Mouse (Mus musculus) MEL (cell line): ENCODE results near the gene Atf7ip.

Experiments used
- CTCF ChIP-seq, 3 experiments: IDR thresholded peaks in 2 of 3; conservative IDR thresholded peaks in 1 of 3; 2 replicates each; pipeline ENCODE4 v1.5.1; 2011 to 2012; ENCODE audit warnings: low read length in 3 of 3, low read depth in 2 of 3, mild to moderate bottlenecking in 2 of 3, improper control_type of control experiment in 1 of 3, inconsistent platforms in 1 of 3, mixed read lengths in 1 of 3, moderate library complexity in 1 of 3; ENCODE audit not compliant: control insufficient read depth in 1 of 3, insufficient read depth in 1 of 3, poor library complexity in 1 of 3, severe bottlenecking in 1 of 3
- E2F4 ChIP-seq: IDR thresholded peaks from 2 replicates; pipeline ENCODE4 v1.6.1; 2011; ENCODE audit warnings: low read depth, low read length, improper control_type of control experiment, borderline replicate concordance
- GATA1 ChIP-seq: IDR thresholded peaks from 2 replicates; pipeline ENCODE4 v1.6.1; 2011; ENCODE audit warnings: low read depth, low read length, improper control_type of control experiment
- KAT2A ChIP-seq: conservative IDR thresholded peaks from 2 replicates; pipeline ENCODE4 v1.6.1; 2012; ENCODE audit warnings: low read depth, low read length, improper control_type of control experiment, inconsistent platforms
- MAFK ChIP-seq: IDR thresholded peaks from 2 replicates; pipeline ENCODE4 v1.6.1; 2011; ENCODE audit warnings: low read depth, mild to moderate bottlenecking, low read length, improper control_type of control experiment, borderline replicate concordance
- POLR2A ChIP-seq, 2 experiments: IDR thresholded peaks; 2 replicates each; pipeline ENCODE4 v1.6.1; 2011 to 2012; ENCODE audit warnings: low read length in 2 of 2, mild to moderate bottlenecking in 2 of 2, control low read depth in 1 of 2, improper control_type of control experiment in 1 of 2, low read depth in 1 of 2, moderate library complexity in 1 of 2; ENCODE audit not compliant: control insufficient read depth in 1 of 2, insufficient read depth in 1 of 2, poor library complexity in 1 of 2

DNA sequence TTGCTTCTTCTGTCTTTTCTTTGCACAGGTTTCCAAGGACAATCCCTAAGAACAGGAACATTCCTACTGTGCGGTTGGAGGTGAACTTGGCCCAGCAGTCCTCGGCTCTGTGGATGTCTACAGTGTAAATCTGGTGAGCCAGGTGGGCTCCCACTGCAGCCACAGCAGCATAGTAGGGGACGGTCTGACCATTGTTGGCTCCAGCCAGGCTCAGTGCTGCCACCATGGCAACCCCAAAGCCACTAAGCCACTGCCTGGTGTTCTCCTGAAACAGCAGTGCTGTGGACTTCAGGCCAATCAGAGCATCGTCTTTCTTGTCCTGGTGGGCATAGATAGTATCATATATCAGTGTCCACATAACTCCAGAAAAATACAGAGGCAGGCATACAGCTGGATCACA, 19.8 kb upstream of the Atf7ip start:
- no peak for TF ChIP-seq GATA1
- no peak for TF ChIP-seq CTCF (IDR thresholded peaks at IDR 0.05 in 2 of 3, conservative IDR thresholded peaks at IDR 0.05 in 1 of 3; ENCODE audit: control insufficient read depth in 1 of 3, insufficient read depth in 1 of 3, low read depth in 2 of 3, low read length in 3 of 3, poor library complexity in 1 of 3, severe bottlenecking in 1 of 3)
- no peak for TF ChIP-seq MAFK
- no peak for TF ChIP-seq POLR2A (IDR thresholded peaks at IDR 0.05; ENCODE audit: control insufficient read depth in 1 of 2, insufficient read depth in 1 of 2, low read depth in 1 of 2, low read length in 2 of 2, poor library complexity in 1 of 2)
- no peak for TF ChIP-seq E2F4
- no peak for TF ChIP-seq KAT2A
